Mouse (Mus musculus): ENCODE data around the gene Klk9. TPM values are rescaled to one million over a fixed set of nuclear protein-coding genes. Genes with fewer than 3 reads are reported as not detected.

The Klk9 gene
- polyA plus RNA-seq, 1 experiment from 2014 or later, result not detected

- no peaks in the 10 kb centered on the region for H3K4me1 ChIP-seq (ENCODE audit: control insufficient read depth, insufficient read depth, low read length)
- H3K9ac ChIP-seq (replicated peaks; ENCODE audit: low read length), result no peak within 1 kb of the TSS
- no peaks in the 10 kb centered on the region for H3K36me3 ChIP-seq (ENCODE audit: control insufficient read depth, insufficient read depth, low read length)
- H3K4me3 ChIP-seq (replicated peaks; ENCODE audit: low read depth, low read length), result no peak within 1 kb of the TSS
- H3K4me2 ChIP-seq (ENCODE audit: low read length), result no peak within 1 kb of the TSS
- no peak within 1 kb of the TSS for H3K27ac ChIP-seq (replicated peaks; ENCODE audit: low read depth, low read length)
- DNase-seq (no peak), ATAC-seq (ENCODE audit: low FRiP score, low TSS enrichment) (no peak)
- no peaks in the 10 kb centered on the region for H3K9me3 ChIP-seq (ENCODE audit: control insufficient read depth, low read length)
- 57% methylated on average over 3 of the region's 3 CpGs for whole genome bisulfite sequencing
- H3K27me3 ChIP-seq (ENCODE audit: control insufficient read depth, insufficient read depth, low read length), result no peaks in the 10 kb centered on the region
Measured at GRCm38 (mm10) chr7:43841701-43842100, 50.0 kb downstream of the Klk9 start, which contains the start of gene Klk5. Gene Klk5, plus strand, starts transcription at chr7:43841971.

GRCm38 (mm10) chr7:43843801-43844200 lies 52.1 kb downstream of the Klk9 start:
- 88% methylated on average over 4 of the region's 4 CpGs for WGBS
- no peak overlapping the region for H3K4me3 ChIP-seq (replicated peaks; ENCODE audit: low read depth, low read length)
- ATAC-seq (ENCODE audit: low FRiP score, low TSS enrichment) (no peak), DNase-seq (no peak)
- H3K27ac ChIP-seq (replicated peaks; ENCODE audit: low read depth, low read length), result no peak overlapping the region
- no peaks in the 10 kb centered on the region for H3K4me1 ChIP-seq (ENCODE audit: control insufficient read depth, insufficient read depth, low read length)
- no peaks in the 10 kb centered on the region for H3K36me3 ChIP-seq (ENCODE audit: control insufficient read depth, insufficient read depth, low read length)
- no peaks in the 10 kb centered on the region for H3K27me3 ChIP-seq (ENCODE audit: control insufficient read depth, insufficient read depth, low read length)
- no peak overlapping the region for H3K4me2 ChIP-seq (ENCODE audit: low read length)
- H3K9ac ChIP-seq (replicated peaks; ENCODE audit: low read length), result no peak overlapping the region
- no peaks in the 10 kb centered on the region for H3K9me3 ChIP-seq (ENCODE audit: control insufficient read depth, low read length)

Other genes starting within 250 kb of the Klk9 start
- 0.38 and 0.65 TPM in 2 replicates for gene Cd33, start 247.5 kb upstream of the Klk9 start, polyA plus RNA-seq (2014; fragmentation: Nextera tagmentation; extraction: Ambion mirVana)
- gene Zfp658, start 229.6 kb upstream of the Klk9 start, polyA plus RNA-seq (2014; fragmentation: Nextera tagmentation; extraction: Ambion mirVana), result 7.0 and 10.3 TPM in 2 replicates
- gene Zfp719, start 212.3 kb upstream of the Klk9 start, polyA plus RNA-seq (2014; fragmentation: Nextera tagmentation; extraction: Ambion mirVana), result 14.5 and 19.4 TPM in 2 replicates
- 0.27 and 0.54 TPM in 2 replicates for gene Zfp819, start 184.7 kb upstream of the Klk9 start, polyA plus RNA-seq (2014; fragmentation: Nextera tagmentation; extraction: Ambion mirVana)
- gene Ceacam18, start 157.2 kb upstream of the Klk9 start, polyA plus RNA-seq (2014; fragmentation: Nextera tagmentation; extraction: Ambion mirVana), result 0.15 TPM in 1 of 2 replicates, not detected in the other
- gene Siglece, start 131.7 kb upstream of the Klk9 start, polyA plus RNA-seq (2014; fragmentation: Nextera tagmentation; extraction: Ambion mirVana), result 0.21 TPM in 1 of 2 replicates, not detected in the other
- 16.6 and 23.4 TPM in 2 replicates for gene Ctu1, start 119.9 kb upstream of the Klk9 start, polyA plus RNA-seq (2014; fragmentation: Nextera tagmentation; extraction: Ambion mirVana)
- not detected in 2 replicates for gene Klk14, start 101.5 kb upstream of the Klk9 start, polyA plus RNA-seq (2014; fragmentation: Nextera tagmentation; extraction: Ambion mirVana)
- gene Klk13, start 79.3 kb upstream of the Klk9 start, polyA plus RNA-seq (2014; fragmentation: Nextera tagmentation; extraction: Ambion mirVana), result not detected in 2 replicates
- gene Klk12, start 23.0 kb upstream of the Klk9 start, polyA plus RNA-seq (2014; fragmentation: Nextera tagmentation; extraction: Ambion mirVana), result not detected in 2 replicates
- not detected in 2 replicates for gene Klk11, start 17.3 kb upstream of the Klk9 start, polyA plus RNA-seq (2014; fragmentation: Nextera tagmentation; extraction: Ambion mirVana)
- not detected in 2 replicates for gene Klk10, start 10.9 kb upstream of the Klk9 start, polyA plus RNA-seq (2014; fragmentation: Nextera tagmentation; extraction: Ambion mirVana)
- gene Klk8, start 5.7 kb downstream of the Klk9 start, polyA plus RNA-seq (2014; fragmentation: Nextera tagmentation; extraction: Ambion mirVana), result 6.2 and 6.7 TPM in 2 replicates
- not detected in 2 replicates for gene Klk7, start 19.4 kb downstream of the Klk9 start, polyA plus RNA-seq (2014; fragmentation: Nextera tagmentation; extraction: Ambion mirVana)
- not detected in 2 replicates for gene Klk6, start 32.6 kb downstream of the Klk9 start, polyA plus RNA-seq (2014; fragmentation: Nextera tagmentation; extraction: Ambion mirVana)
- gene Klk5, start 50.1 kb downstream of the Klk9 start, polyA plus RNA-seq (2014; fragmentation: Nextera tagmentation; extraction: Ambion mirVana), result not detected in 2 replicates
- gene Klk4, start 89.3 kb downstream of the Klk9 start, polyA plus RNA-seq (2014; fragmentation: Nextera tagmentation; extraction: Ambion mirVana), result not detected in 2 replicates
- not detected in 2 replicates for gene Klk15, start 141.8 kb downstream of the Klk9 start, polyA plus RNA-seq (2014; fragmentation: Nextera tagmentation; extraction: Ambion mirVana)
- gene Klk1b8, start 158.8 kb downstream of the Klk9 start, polyA plus RNA-seq (2014; fragmentation: Nextera tagmentation; extraction: Ambion mirVana), result not detected in 2 replicates
- not detected in 2 replicates for gene Klk1b1, start 174.9 kb downstream of the Klk9 start, polyA plus RNA-seq (2014; fragmentation: Nextera tagmentation; extraction: Ambion mirVana)
- not detected in 2 replicates for gene Klk1b9, start 184.2 kb downstream of the Klk9 start, polyA plus RNA-seq (2014; fragmentation: Nextera tagmentation; extraction: Ambion mirVana)
- not detected in 2 replicates for gene Klk1b11, start 204.0 kb downstream of the Klk9 start, polyA plus RNA-seq (2014; fragmentation: Nextera tagmentation; extraction: Ambion mirVana)
- gene Klk1b26, start 220.3 kb downstream of the Klk9 start, polyA plus RNA-seq (2014; fragmentation: Nextera tagmentation; extraction: Ambion mirVana), result not detected in 2 replicates